Mouse (Mus musculus): ENCODE measurements at regions not wholly inside any gene's neighbourhood (a gene's known extent, or its start where the extent isn't known, plus 50 kb on each side); places are given as distances from the start of the nearest gene placed in this dataset.

- TF ChIP-seq CHD2 (IDR thresholded peaks at IDR 0.05; ENCODE audit: low read depth, low read length) (no peak), MAFK (IDR thresholded peaks at IDR 0.05; ENCODE audit: insufficient read depth, low read depth, low read length) (no peak), ZNF384 (IDR thresholded peaks at IDR 0.05; ENCODE audit: low read depth, low read length) (no peak), ZC3H11A (IDR thresholded peaks at IDR 0.05; ENCODE audit: borderline replicate concordance, low read depth, low read length) (no peak)
Measured at GRCm38 (mm10) chrX:77052036-77052435, 449.3 kb upstream of the Cldn34d start.
